Mouse (Mus musculus) T-helper 17 cell (primary cell): ENCODE measurements around the gene Eif1.
"Not testable (repeated sequence)": the region's sequence is repeated elsewhere in the genome, so short reads cannot be mapped to it uniquely, and the experiment has no call there.

Experiments used
- in situ Hi-C, 2 experiments: fragments of 300-600 bp; cut with MboI, MseI; formaldehyde crosslinking; loops; 1 replicate in 1 of 2; 2 replicates in 1 of 2; pipeline ENCODE4 v1.15.1; 2025; ENCODE audit warnings: high pct_unique_total_duplicates in 2 of 2

The Eif1 gene

DNA sequence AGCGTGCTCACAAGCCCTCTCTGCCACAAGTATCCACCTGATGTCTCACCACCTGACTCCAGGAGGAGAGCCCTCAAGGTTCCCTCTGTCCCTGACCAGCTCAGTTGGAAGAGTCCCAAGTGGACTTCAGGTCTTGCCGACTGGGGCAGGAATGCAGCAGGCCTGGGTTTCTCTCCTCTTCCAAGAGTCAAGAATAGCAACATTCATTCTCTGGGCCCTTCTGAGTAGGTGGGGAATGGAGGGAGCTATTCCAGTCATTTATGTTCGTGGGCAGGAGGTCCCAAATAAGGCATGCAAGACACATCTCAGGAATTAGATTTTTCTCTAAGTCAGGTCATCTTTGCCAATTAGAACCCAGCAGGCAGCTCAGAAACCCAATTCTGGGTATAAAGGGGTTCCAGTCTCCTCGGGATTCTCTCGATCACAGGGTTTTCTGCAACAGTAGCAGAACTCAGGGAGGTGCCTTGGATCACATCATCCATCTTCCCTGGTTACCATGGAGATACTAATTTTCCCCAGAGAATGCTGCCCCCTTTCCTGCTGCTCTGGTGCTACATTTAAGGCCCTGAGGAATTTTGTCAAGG is 7.5 kb upstream of the Eif1 start:
- in situ Hi-C loops, result loop anchor here in 1 of 2 experiments (10.0 kb wide), 1 partner anchor 1357 kb away; no protein-coding TSS in a partner anchor

DNA sequence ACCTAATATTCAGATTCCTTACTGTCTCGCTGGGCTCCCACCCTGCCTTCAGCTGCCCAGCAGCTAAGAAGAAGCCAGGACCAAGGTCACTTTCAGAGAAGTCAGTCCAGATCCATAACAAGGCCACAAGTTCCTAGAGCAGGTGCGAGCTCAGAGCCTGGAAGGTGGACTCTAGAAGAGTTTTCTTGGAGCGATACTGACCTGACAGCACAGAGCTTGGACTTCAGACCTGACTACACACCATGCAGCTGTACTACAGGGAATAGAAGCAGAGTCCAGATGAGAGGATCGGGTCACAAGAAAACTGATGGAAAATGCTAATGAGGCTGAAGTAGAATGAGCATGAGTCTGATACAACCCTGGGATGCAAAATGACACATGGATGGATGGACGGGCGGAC is 6.3 kb upstream of the Eif1 start:
- in situ Hi-C loops, result loop anchor here in 1 of 2 experiments (10.0 kb wide), 1 partner anchor 1359 kb away; no protein-coding TSS in a partner anchor

DNA sequence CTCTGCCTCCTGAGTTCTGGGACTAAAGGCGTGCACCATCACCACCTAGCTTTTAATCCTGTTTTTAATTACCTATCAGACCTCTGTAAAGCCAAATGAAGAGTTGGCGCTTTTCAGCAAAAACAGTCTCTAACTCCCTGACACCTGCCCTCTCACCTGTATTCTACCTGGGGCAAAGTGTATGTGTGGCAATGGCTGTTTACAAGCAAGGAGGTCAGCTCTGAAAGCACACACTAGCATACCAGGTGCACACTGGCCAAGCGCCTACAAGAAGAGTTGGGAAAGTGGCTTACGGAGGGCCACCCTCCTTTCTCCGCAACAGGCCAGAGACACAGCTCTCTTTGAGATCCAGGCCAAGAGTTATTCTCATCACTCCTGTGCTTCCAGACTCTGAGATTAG is 4.2 kb upstream of the Eif1 start:
- in situ Hi-C loops, result loop anchor here in 1 of 2 experiments (10.0 kb wide), 1 partner anchor 1361 kb away; no protein-coding TSS in a partner anchor

DNA sequence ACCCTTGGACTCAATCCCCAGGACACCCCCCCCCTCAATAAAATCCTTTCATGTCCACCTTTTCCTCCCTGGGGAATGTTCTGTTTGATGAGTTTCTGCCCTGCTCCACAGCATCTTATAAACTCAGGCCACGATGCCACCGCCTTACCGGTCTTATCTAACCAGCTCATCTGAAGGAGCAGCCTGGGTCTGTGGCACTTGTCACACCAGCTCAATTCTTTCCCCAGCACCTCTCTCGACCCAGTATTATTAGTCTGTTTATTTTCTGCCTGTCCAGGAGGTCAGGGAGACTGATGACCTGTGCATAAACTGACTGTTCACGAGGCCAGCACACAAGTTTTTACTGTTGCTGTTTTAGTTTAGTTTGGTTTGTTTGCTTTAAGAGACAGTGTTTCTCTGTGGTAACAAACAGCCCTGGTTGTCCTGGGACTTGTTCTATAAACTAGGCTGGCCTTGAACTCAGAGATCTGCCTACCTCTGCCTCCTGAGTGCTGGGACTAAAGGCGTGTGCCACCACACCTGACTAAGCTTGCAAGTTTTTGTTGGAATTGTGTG is 1.8 kb upstream of the Eif1 start:
- in situ Hi-C loops, result loop anchor here in 1 of 2 experiments (10.0 kb wide), 1 partner anchor 1363 kb away; no protein-coding TSS in a partner anchor

DNA sequence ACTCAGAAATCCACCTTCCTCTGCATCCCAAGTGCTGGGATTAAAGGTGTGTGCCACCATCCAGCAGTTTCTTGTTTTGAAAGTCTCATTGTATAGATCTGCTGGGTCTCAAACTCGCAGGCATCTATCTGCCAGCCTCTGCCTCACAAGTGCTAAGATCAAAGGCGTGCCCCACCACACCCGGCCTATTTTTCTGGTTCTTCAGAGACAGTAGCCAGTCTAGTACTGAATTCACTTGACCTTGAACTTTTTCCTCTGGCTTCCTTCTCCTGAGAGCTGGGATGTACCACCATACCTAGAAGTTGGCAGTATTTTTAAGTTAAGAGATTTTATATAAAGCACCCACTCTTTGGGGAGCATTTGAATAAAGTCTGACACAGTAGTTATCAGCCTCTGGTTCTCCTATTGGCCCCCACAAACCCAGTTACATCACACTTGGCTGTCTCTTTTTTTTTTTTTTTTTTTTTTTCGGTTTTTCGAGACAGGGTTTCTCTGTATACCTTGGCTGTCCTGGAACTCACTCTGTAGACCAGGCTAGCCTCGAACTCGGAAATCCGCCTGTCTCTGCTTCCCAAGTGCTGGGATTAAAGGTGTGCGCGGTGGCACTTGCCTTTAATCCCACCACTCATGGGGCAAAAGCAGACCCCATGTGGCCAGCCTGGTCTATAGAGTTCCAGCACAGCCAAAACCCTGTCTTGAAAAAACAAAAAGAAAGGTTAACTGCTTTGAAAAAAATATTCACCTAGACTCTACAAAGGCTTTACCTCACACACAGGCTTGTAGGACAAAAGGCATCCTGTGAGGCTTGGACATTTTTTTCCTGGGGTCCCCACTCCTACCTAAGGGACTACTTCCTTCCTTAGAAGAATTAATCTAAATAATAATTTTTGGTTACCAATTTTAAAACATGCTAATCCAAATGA is 895 bp upstream of the Eif1 start:
- in situ Hi-C loops, result loop anchor here in 1 of 2 experiments (10.0 kb wide), 1 partner anchor 1364 kb away; no protein-coding TSS in a partner anchor

DNA sequence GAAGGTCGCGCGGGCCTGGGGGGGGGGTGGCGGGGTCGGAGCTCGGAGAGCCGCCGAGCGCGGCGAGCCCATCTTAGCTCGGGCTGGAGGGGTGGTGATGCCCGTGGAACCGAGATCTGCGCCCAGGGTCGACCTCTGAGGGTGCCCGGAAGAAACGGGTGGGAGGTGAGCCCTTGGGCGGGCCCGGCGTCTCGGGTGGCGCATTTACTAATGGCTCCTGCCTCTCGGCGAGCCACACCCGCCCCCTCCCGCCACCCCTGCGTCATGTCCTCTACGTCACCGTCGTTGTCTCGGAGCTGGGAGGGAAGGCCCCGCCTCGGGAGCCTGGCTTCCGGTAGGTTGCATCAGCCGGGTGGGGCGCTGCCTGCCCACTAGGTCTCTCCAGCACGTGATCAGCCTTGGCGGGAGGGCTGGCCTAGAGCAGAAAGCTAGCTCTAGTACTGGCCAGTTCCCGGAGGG is 516 bp downstream of the Eif1 start:
- in situ Hi-C loops, result no loop called here

DNA sequence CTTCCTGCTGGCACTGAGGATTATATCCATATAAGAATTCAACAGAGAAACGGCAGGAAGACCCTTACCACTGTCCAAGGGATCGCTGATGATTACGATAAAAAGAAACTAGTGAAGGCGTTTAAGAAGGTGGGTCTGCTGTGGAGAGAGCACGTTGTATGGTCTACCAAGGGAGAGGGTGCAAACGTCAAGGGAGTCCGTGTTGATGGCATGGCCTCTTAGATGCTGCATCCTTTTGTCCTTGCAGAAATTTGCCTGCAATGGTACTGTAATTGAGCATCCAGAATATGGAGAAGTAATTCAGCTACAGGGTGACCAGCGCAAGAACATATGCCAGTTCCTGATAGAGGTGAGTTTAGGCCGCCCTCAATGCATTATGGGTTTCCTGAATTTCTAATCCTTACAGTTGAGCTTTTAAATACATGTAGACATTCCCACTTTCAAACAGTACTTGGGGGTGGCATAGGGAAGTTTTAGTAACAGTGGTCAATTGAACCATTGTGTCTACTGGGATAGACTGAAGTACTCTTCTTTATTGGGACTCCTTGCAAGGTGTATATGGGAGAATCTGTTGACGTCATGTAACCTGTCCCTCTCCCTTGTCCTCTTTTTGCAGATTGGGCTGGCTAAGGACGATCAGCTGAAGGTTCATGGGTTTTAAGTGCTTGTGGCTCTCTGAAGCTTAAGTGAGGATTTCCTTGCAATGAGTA is 1.2 kb downstream of the Eif1 start:
- in situ Hi-C loops, result not testable (repeated sequence)

DNA sequence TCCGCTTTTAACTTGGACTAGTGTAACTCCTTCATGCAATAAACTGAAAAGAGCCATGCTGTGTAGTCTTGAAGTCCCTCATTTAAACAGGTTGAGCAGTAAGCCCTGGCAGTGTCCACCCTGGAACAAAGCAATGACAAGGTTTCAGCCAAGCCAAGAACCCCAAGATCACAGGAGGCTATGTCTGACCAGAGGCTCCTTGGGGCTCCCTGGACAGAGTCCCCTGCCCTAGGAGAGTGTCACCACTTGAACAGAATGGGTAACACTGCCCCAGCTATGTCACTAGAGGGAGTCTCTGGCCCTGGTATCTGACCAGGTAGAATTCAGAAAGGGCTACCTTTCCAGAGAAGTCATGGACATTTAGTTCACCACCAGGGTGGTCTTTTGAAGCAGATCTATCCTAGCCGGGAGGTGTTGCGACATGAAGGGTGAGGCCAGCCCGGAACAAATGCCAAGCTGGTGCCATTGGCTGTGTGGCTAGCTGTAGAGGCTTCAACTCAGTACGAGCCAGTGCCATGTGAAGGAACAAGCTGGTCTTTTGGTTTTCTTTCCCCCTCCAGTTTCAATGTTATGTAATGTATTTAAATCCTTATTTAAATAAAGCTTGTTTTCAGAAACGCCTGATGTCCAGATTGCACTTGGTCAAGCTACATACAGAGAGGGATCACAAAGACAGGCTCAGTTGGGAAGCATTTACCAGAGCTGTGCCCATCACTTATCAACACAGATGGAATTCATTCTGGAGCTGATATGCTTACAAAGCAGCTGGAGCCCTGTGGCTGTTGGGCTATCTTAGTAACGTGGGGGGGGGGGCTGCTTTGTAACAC is 2.0 kb downstream of the Eif1 start:
- in situ Hi-C loops, result not testable (repeated sequence)

DNA sequence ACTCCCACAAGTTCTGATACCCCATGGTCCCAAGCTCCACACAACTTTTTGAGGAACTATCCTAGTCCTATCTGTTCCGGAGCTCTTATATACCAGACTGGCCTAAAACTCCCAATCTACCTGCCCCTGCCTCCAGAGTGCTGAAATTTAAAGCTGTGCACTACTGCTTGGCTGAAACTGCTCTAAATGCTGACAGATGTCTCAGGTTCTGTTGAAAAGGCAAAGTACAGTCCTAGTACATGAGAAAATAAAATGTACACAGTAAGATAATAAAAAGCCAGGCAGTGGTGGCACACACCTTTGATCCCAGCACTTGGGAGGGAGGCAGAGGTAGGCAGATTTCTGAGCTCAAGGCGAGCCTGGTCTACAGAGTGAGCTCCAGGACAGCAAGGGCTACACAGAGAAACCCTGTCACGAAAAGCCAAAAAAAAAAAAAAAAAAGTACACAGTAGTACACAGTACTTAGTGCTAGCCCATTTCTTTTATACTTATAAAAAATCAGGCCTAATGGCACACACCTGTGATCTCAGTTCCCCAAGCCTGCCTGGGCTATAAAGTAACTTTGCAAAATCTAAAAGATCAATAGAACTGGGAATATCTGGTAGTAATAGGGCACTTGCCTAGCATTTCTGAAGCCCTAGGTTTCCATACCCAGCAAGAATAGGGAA is 3.0 kb downstream of the Eif1 start:
- in situ Hi-C loops, result no loop called here

DNA sequence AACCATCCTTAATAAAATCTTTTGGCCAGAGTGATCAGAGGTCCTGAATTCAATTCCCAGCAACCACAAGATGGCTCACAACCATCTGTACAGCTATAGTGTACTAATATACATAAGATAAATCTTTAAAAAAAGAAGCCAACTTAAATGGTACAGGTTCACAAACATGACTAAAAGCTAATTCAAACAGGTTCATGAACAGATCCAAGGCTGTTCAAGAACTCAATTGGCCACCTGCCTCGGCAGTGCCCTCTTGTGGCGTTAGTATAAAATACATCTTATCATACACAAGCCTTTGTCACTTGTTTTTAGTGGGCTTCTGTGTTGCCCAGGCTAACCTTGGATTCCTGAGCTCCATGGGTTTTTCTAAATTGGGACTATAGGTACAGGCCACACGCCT is 3.9 kb downstream of the Eif1 start:
- in situ Hi-C loops, result no loop called here

DNA sequence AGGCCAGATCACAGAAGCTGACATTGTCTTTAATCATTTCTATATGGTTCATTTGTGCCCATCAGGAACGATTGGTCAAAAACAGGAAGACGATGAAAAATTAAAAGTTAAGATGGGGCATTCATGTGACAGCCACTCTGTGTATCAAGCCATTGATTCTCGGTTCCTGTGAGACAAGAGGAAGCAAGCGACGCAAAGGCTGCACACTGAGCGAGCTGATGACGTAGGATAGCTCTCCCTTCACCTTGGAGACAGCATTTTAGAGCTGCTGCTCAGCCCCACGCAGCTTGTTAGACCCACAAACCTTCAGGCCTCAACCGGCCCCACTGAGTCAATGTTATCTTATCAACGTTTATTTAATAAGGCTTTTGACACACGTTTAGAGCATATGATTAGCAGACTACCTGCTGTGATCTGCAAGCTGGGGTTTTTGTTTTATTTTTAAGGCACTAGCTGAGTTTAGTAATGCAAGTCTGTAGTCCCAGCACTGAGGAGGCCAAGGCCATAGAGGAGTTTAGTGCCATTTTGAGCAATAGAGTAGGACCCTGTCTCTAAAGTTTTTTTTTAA is 5.5 kb downstream of the Eif1 start:
- in situ Hi-C loops, result no loop called here

DNA sequence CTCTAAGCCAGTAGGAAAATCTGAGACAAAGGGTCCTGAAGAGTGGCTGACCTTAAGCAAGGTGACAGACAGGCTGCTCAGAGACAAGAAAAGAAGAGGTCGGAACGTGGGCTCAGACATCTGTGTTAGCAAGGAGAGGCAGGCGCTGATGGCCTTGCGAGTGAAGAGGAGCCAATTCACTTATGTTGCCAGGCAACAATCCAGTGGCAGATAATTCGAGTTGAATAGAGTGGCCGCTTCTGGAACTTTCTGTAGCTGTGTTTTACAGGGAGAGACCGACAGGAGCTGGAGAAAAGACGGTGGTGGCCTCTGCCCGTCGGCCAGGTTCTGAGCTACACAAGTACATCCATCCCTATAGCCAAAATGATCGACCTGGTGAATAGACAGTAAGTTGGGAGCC is 7.6 kb downstream of the Eif1 start:
- in situ Hi-C loops, result no loop called here

DNA sequence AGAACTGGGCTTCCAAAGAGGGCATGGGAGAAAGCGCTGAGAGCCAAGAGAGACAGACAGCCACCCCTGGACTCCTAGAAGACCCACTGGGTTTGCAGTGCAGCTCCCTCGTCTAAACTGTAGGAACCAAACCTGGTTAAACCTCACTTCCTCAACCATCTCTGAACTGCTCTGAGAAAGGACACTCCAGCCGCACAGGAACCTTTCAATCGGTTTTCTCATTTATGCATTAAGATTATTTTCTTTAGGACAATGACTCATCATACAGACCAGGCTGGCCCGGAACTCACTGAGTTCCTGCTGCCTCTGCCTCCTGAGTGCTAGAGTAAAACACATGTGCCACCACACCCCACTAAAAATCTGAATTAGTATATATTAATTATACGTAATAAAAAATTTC is 8.1 kb downstream of the Eif1 start:
- in situ Hi-C loops, result no loop called here

DNA sequence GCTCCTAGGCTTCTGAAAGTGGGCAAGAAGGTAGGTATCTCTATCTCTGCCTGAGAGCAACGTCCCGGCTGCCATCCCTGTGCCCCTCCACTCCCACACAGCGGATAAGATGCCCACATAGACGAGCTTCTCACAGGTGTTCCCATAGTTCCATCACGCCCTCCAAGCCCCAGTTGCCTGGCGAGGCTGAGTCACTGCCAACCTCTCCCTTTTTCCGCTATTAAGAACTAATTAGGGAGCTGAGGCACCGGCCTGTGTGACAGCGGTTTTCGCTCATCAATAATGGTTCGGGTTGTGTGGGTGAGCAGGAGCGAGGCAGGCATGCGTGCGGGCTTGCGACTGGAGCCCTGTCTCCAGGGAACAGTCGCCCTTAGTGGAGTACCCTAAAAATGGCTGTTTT is 10.6 kb downstream of the Eif1 start:
- in situ Hi-C loops, result no loop called here

DNA sequence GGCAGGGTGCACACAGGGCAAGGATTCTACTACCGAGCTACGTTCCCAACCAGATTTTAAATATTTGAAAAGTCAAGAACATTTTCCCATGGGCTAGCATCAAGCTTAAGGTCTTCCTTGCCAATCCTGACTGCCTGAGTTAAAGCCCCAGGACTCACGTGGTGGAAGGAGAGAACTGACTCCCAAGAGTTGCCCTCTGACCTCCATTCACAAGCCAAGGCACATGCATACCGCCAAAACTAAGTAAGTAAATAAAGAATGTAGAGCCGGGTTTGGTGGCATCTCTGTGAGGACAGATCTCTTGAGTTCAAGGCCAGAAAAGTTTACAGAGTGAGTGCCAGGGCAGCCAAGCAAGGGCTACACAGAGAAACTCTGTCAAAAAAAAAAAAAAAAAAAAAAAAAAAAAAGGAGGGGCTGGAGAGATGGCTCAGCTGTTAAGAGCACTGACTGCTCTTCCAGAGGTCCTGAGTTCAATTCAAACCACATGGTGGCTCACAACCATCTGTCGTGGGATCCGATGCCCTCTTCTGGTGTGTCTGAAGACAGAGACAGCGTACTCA is 11.2 kb downstream of the Eif1 start:
- in situ Hi-C loops, result not testable (repeated sequence)

DNA sequence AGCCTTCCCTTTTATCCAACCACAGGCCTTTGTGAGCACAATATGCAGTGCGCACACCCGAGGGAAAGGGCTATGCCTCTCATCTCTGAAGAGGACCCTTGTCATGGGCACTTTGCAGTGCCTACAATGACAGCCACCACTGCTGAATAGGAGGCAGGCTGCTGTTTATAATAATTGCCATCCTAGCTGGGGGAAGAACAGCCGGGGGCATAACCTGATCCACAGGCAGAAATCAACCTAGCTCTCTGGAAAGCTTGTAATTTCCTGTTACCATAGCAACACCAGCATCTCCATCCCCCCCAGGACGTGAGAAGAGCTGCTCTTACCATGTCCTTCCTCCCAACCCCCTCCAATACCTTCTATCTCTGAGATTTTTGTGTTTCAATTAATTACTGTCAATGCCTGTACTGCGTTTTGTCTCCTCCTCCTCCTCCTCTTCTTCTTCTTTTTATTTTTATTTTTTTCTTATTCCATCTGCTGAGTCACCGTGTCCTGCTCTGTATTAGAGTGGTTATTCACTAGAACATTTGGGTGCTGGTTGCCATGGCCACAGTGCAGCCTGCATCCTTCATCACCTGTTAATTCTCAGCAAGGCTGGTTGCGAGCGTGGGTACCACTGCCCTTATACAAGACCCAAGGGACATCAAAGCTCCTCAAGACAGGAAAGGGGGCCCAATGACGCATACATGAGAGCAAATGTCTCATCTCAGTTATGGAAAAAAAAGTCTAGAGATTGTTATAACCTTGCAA is 13.3 kb downstream of the Eif1 start:
- in situ Hi-C loops, result no loop called here

DNA sequence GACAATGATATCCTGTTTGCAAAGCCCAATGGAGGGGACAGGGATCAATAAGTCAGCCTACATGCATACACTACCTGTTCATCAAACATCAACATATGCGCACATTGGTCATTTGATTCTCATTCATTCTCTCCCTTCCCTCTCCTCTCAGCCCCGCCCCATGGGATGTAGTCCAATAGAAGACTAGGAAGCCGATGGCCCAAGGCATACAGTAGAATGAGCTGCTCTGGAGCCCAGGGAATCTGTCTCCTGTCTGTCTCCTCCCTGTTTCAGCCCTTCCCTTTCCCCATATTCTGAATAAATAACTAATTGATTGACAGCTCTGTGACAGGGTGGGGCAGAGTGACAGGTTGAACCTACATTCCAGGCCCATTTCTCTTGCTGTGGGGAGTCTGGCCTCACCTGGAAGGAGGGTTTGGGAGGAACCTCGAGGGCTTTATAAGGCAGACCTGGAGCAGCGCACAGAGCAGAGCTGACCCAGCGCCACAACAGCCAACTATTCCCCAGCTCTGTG is 14.3 kb downstream of the Eif1 start, which contains the start of gene Gast:
Gene Gast (plus strand): TSS at position 464 of the 514 bp plus-strand sequence.
- in situ Hi-C loops, result no loop called here

DNA sequence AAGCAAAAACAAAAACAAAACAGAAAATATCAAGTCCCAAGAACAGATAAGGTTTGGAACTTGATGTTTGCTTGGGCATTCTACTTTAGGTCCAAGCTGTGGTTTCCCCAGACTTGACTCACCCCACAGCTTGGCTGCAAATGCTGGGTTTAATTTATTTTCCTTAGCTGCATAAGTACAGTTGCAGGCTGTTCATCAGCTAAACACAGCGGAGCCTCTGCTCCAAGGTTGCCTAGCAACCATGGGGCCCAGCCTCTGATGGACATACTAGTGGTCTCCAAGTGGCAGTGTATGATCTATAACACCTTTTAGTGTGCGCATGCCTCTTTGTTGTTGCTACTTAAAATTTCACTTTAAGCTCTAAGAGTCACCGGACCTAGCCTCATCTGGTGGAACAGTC is 16.0 kb downstream of the Eif1 start:
- in situ Hi-C loops, result no loop called here
